Mouse (Mus musculus) midbrain, embryonic 10.5 days (tissue): Measurements from ENCODE around the gene Gon7. TPM values are rescaled to one million over a fixed set of nuclear protein-coding genes. Genes with fewer than 3 reads are reported as not detected.
A peak's percentile ranks its signal among the peaks of the same experiment; 100 is the strongest.

ENCODE experiments used
- DNase-seq: peaks from one replicate; pipeline ENCODE4 v3.0.0-alpha.2; 2017; ENCODE audit warnings: low spot score
- H3K27ac ChIP-seq: fragments of 300-500 bp; sonication (generic); replicated peaks from 2 replicates; pipeline ENCODE4 v1.5.1; 2016; ENCODE audit warnings: mild to moderate bottlenecking
- H3K27me3 ChIP-seq: fragments of 300-500 bp; sonication (generic); 2 replicates; pipeline ENCODE4 v1.6.1; 2016; ENCODE audit warnings: low read depth, mild to moderate bottlenecking; ENCODE audit not compliant: poor library complexity, severe bottlenecking
- H3K36me3 ChIP-seq: fragments of 300-500 bp; sonication (generic); 2 replicates; pipeline ENCODE4 v1.6.1; 2016; ENCODE audit warnings: mild to moderate bottlenecking, moderate library complexity
- H3K4me1 ChIP-seq: fragments of 300-500 bp; sonication (generic); 2 replicates; pipeline ENCODE4 v1.6.1; 2016
- H3K4me3 ChIP-seq: fragments of 300-500 bp; sonication (generic); 2 replicates; pipeline ENCODE4 v1.5.1; 2016; ENCODE audit warnings: mild to moderate bottlenecking, moderate library complexity
- H3K9me3 ChIP-seq: fragments of 300-500 bp; sonication (generic); replicated peaks from 2 replicates; pipeline ENCODE4 v1.6.1; 2016; ENCODE audit warnings: mild to moderate bottlenecking
- WGBS: fragments of 180-500 bp; shearing (Covaris S2); methylation state at CpG from one replicate; pipeline ENCODE4 v1.1.7; 2016; 5-methylcytosine and 5-hydroxymethylcytosine counted together
- polyA plus RNA-seq: library from polyadenylated mRNA; unstranded; fragments of >200 nt; fragmentation: Nextera tagmentation; extraction: Ambion mirVana; gene quantifications from 2 replicates; pipeline ENCODE4 v1.2.1, GENCODE M21; 2016

The Gon7 gene
- polyA plus RNA-seq, 1 experiment from 2014 or later = 52.7 TPM

GRCm38 (mm10) chr12:102761668-102762067, 4.1 kb upstream of the Gon7 start:
- WGBS = 91% methylated on average over 3 of the region's 3 CpGs

GRCm38 (mm10) chr12:102758936-102759335, 1.3 kb upstream of the Gon7 start:
- WGBS = 2% methylated on average over 5 of the region's 5 CpGs
- H3K27me3 ChIP-seq = no peaks in the 10 kb centered on the region
- peak overlapping the region; percentile 92 for H3K27ac ChIP-seq
- no peak for DNase-seq
- peaks cover 45% of the 10 kb centered on the region for H3K36me3 ChIP-seq
- H3K4me3 ChIP-seq = peak overlapping the region; percentile 92
- H3K9me3 ChIP-seq = no peaks in the 10 kb centered on the region
- peaks cover 38% of the 10 kb centered on the region for H3K4me1 ChIP-seq

More at GRCm38 (mm10) chr12:102761668-102762067, 4.1 kb upstream of the Gon7 start:
- Histone ChIP-seq H3K27ac (no peak overlapping the region), H3K9me3 (no peaks in the 10 kb centered on the region), H3K27me3 (no peaks in the 10 kb centered on the region), H3K36me3 (peaks cover 46% of the 10 kb centered on the region), H3K4me3 (no peak overlapping the region), H3K4me1 (peaks cover 29% of the 10 kb centered on the region)
- no peak for DNase-seq

GRCm38 (mm10) chr12:102758403-102758756, 777 bp upstream of the Gon7 start, which contains the start of gene Gm20604:
TSS of gene Gm20604 (minus strand) at chr12:102758672.
- peak within 1 kb of the TSS; percentile 92 for H3K4me3 ChIP-seq
- H3K36me3 ChIP-seq = peaks cover 45% of the 10 kb centered on the region
- peaks cover 38% of the 10 kb centered on the region for H3K4me1 ChIP-seq
- no peak for DNase-seq
- peak within 1 kb of the TSS; percentile 92 for H3K27ac ChIP-seq
- under 1% methylated on average over 10 of the region's 10 CpGs for WGBS
- H3K27me3 ChIP-seq = no peaks in the 10 kb centered on the region
- no peaks in the 10 kb centered on the region for H3K9me3 ChIP-seq

GRCm38 (mm10) chr12:102757055-102757688, 431 bp downstream of the Gon7 start:
- WGBS = 2% methylated on average over 46 of the region's 46 CpGs
- Histone ChIP-seq H3K4me1 (peaks cover 38% of the 10 kb centered on the region), H3K36me3 (peaks cover 44% of the 10 kb centered on the region), H3K27me3 (no peaks in the 10 kb centered on the region), H3K9me3 (no peaks in the 10 kb centered on the region), H3K4me3 (peak overlapping the region; percentile 92), H3K27ac (peak overlapping the region; percentile 92)
- no peak for DNase-seq

GRCm38 (mm10) chr12:102756304-102756703, 1.3 kb downstream of the Gon7 start:
- peak overlapping the region; percentile 92 for H3K4me3 ChIP-seq
- no peaks in the 10 kb centered on the region for H3K27me3 ChIP-seq
- peak; percentile 27 for DNase-seq
- H3K4me1 ChIP-seq = peaks cover 38% of the 10 kb centered on the region
- H3K9me3 ChIP-seq = no peaks in the 10 kb centered on the region
- 85% methylated on average over 7 of the region's 7 CpGs for WGBS
- 0 out of 2 replicates have a peak overlapping the region, but pooled peaks have one; percentile 92 for H3K27ac ChIP-seq
- peaks cover 47% of the 10 kb centered on the region for H3K36me3 ChIP-seq

- peaks cover 21% of the 10 kb centered on the region for H3K4me1 ChIP-seq
- no peak for DNase-seq
- 93% methylated on average over 3 of the region's 3 CpGs for WGBS
These were observed 9.3 kb downstream of the Gon7 start for GRCm38 (mm10) chr12:102748256-102748655.

GRCm38 (mm10) chr12:102744839-102745238, 12.8 kb downstream of the Gon7 start:
- Histone ChIP-seq H3K4me3 (peak overlapping the region; percentile 92), H3K4me1 (peaks cover 32% of the 10 kb centered on the region), H3K27ac (no peak overlapping the region), H3K9me3 (no peaks in the 10 kb centered on the region), H3K36me3 (peaks cover 32% of the 10 kb centered on the region), H3K27me3 (no peaks in the 10 kb centered on the region)
- DNase-seq = no peak
- WGBS = 76% methylated on average over 6 of the region's 6 CpGs

More at GRCm38 (mm10) chr12:102748256-102748655, 9.3 kb downstream of the Gon7 start:
- Histone ChIP-seq H3K9me3 (no peaks in the 10 kb centered on the region), H3K4me3 (no peak overlapping the region), H3K27me3 (no peaks in the 10 kb centered on the region), H3K27ac (no peak overlapping the region), H3K36me3 (peaks cover 49% of the 10 kb centered on the region)

GRCm38 (mm10) chr12:102743589-102744574, 13.7 kb downstream of the Gon7 start, which contains the start of the genes Moap1 and Tmem251:
TSS of gene Moap1 (minus strand) at chr12:102743661.
TSS of gene Tmem251 (plus strand) at chr12:102743762.
- WGBS = under 1% methylated on average over 63 of the region's 63 CpGs
- Histone ChIP-seq H3K4me1 (peaks cover 32% of the 10 kb centered on the region), H3K4me3 (peak within 1 kb of the TSS; percentile 92), H3K36me3 (peaks cover 25% of the 10 kb centered on the region), H3K27ac (peak within 1 kb of the TSS; percentile 94), H3K9me3 (no peaks in the 10 kb centered on the region), H3K27me3 (no peaks in the 10 kb centered on the region)
- peak; percentile 93 for DNase-seq

- H3K9me3 ChIP-seq = no peaks in the 10 kb centered on the region
- peaks cover 17% of the 10 kb centered on the region for H3K36me3 ChIP-seq
- DNase-seq = no peak
- H3K27me3 ChIP-seq = no peaks in the 10 kb centered on the region
- H3K4me3 ChIP-seq = peak overlapping the region; percentile 92
- H3K27ac ChIP-seq = peak overlapping the region; percentile 94
- WGBS = under 1% methylated on average over 33 of the region's 33 CpGs
- peaks cover 32% of the 10 kb centered on the region for H3K4me1 ChIP-seq
These were observed 14.5 kb downstream of the Gon7 start for GRCm38 (mm10) chr12:102743036-102743588.

- Histone ChIP-seq H3K27ac (no peak overlapping the region), H3K27me3 (no peaks in the 10 kb centered on the region), H3K9me3 (no peaks in the 10 kb centered on the region), H3K36me3 (peaks cover 8% of the 10 kb centered on the region), H3K4me1 (peaks cover 32% of the 10 kb centered on the region), H3K4me3 (peak overlapping the region; percentile 92; the same call in 1 of the 2 replicates)
- DNase-seq = no peak
- 92% methylated on average over 7 of the region's 7 CpGs for WGBS
These were observed 15.5 kb downstream of the Gon7 start for GRCm38 (mm10) chr12:102742056-102742455.

- Histone ChIP-seq H3K27me3 (no peaks in the 10 kb centered on the region), H3K4me3 (no peak overlapping the region), H3K36me3 (peaks cover 6% of the 10 kb centered on the region; the same call in 1 of the 2 replicates), H3K4me1 (peaks cover 29% of the 10 kb centered on the region), H3K27ac (no peak overlapping the region), H3K9me3 (no peaks in the 10 kb centered on the region)
- WGBS = 68% methylated on average over 3 of the region's 3 CpGs
- DNase-seq = no peak
These were observed 17.3 kb downstream of the Gon7 start for GRCm38 (mm10) chr12:102740285-102740684.

GRCm38 (mm10) chr12:102739096-102739495, 18.5 kb downstream of the Gon7 start:
- 88% methylated on average over 5 of the region's 5 CpGs for WGBS

More at GRCm38 (mm10) chr12:102739096-102739495, 18.5 kb downstream of the Gon7 start:
- peaks cover 19% of the 10 kb centered on the region for H3K4me1 ChIP-seq
- H3K9me3 ChIP-seq = no peaks in the 10 kb centered on the region
- no peak overlapping the region for H3K27ac ChIP-seq
- DNase-seq = no peak
- no peak overlapping the region for H3K4me3 ChIP-seq
- H3K36me3 ChIP-seq = peaks cover 6% of the 10 kb centered on the region; the same call in 1 of the 2 replicates
- no peaks in the 10 kb centered on the region for H3K27me3 ChIP-seq
